Mouse (Mus musculus) frontal cortex, adult 2 months (tissue): ENCODE data around the gene Cand1. TPM values are rescaled to one million over a fixed set of nuclear protein-coding genes. Genes with fewer than 3 reads are reported as not detected.

Experiments
- polyA plus RNA-seq: library from polyadenylated mRNA; depleted of rRNA; stranded (reverse); fragments of >200 nt; gene quantifications from 2 replicates; pipeline ENCODE4 v1.2.3, GENCODE M21; 2012; rRNA removed

Gene Cand1
- polyA plus RNA-seq, 1 experiment: 37.0 TPM

Other genes starting within 250 kb of the Cand1 start
- 19.0 and 19.6 TPM in 2 replicates for gene Grip1, start 213.8 kb upstream of the Cand1 start, polyA plus RNA-seq